Mouse (Mus musculus) heart, postnatal 10 days (tissue): ENCODE data around the gene Vps51. TPM values are rescaled to one million over a fixed set of nuclear protein-coding genes. Genes with fewer than 3 reads are reported as not detected.

Experiments used
- DNase-seq, 2 experiments: peaks; one replicate each; pipeline ENCODE4 v3.0.0; 2021
- intact Hi-C: fragments of 180-260 bp; cut with DNase I; formaldehyde crosslinking; loops from one replicate; pipeline ENCODE4 v1.15.1; 2025
- microRNA-seq, 2 experiments: library from miRNA; unstranded; fragments of <30 nt; microRNA quantifications; one replicate each; pipeline ENCODE4 v1.2.0; 2022
- total RNA-seq, 2 experiments: library from RNA; stranded (reverse); gene quantifications; 2 replicates each; pipeline ENCODE4 v1.2.3; 2021

Gene Vps51
- total RNA-seq, 2 experiments from 2014 or later: 36.4 TPM

GRCm38 (mm10) chr19:6023059-6023458 lies 54.0 kb downstream of the Vps51 start:
- DNase-seq: no peak
- intact Hi-C loops: no loop called here

GRCm38 (mm10) chr19:6020276-6020675 lies 56.8 kb downstream of the Vps51 start:
- DNase-seq: no peak
- intact Hi-C loops: no loop called here

- intact Hi-C loops: loop anchor here (1.0 to 10.0 kb wide), 2 partner anchors 53 to 234 kb away; no protein-coding TSS in a partner anchor
- DNase-seq: peak; percentile 83 to 94
Observed at GRCm38 (mm10) chr19:6018142-6019089, 58.6 kb downstream of the Vps51 start.

Small RNA genes lying within 50 kb of the gene (microRNA-seq; reads per million reads assigned to microRNA genes)
- 0.70 to 0.95 reads per million in 2 experiments for gene Mir6988

Other genes starting within 250 kb of the Vps51 start
- 10 to 100 TPM; 19.0 to 20.5 TPM for gene Frmd8, start 202.0 kb downstream of the Vps51 start, total RNA-seq
- gene Slc25a45, start 199.4 kb downstream of the Vps51 start, total RNA-seq: 1 to 10 TPM; 4.6 to 5.9 TPM
- 1 to 10 TPM; 1.1 to 1.2 TPM for gene Tigd3, start 183.1 kb downstream of the Vps51 start, total RNA-seq
- gene Dpf2, start 164.2 kb downstream of the Vps51 start, total RNA-seq: 100 to 1,000 TPM; 100 to 101 TPM
- 10 to 100 TPM; 14.0 to 16.0 TPM for gene Cdc42ep2, start 152.4 kb downstream of the Vps51 start, total RNA-seq
- 10 to 100 TPM; 21.1 TPM for gene Pola2, start 113.0 kb downstream of the Vps51 start, total RNA-seq
- gene Slc22a20, start 91.1 kb downstream of the Vps51 start, total RNA-seq: not detected
- 10 to 100 TPM; 32.6 to 37.8 TPM for gene Capn1, start 61.3 kb downstream of the Vps51 start, total RNA-seq
- gene Syvn1, start 30.7 kb downstream of the Vps51 start, total RNA-seq: 10 to 100 TPM; 19.5 TPM
- 10 to 100 TPM; 41.7 to 46.7 TPM for gene Mrpl49, start 19.4 kb downstream of the Vps51 start, total RNA-seq
- 100 to 1,000 TPM; 738 to 768 TPM for gene Fau, start 19.4 kb downstream of the Vps51 start, total RNA-seq
- 10 to 100 TPM; 13.6 to 13.9 TPM for gene Znhit2, start 16.0 kb downstream of the Vps51 start, total RNA-seq
- 1 to 10 TPM; 2.7 to 2.9 TPM for gene Tm7sf2, start 8.9 kb downstream of the Vps51 start, total RNA-seq
- gene Tmem262, start 2.8 kb upstream of the Vps51 start, total RNA-seq: not detected
- not detected for gene Gm28374, start 5.0 kb upstream of the Vps51 start, total RNA-seq
- gene Zfpl1, start 7.7 kb upstream of the Vps51 start, total RNA-seq: 10 to 100 TPM; 24.4 to 26.3 TPM
- 1 to 10 TPM; 3.8 to 5.0 TPM for gene Cdca5, start 7.8 kb upstream of the Vps51 start, total RNA-seq
- gene AC131692.1, start 17.2 kb upstream of the Vps51 start, total RNA-seq: under 1 TPM in 1 of 2 experiments, not detected in 1; 0.43 TPM
- under 1 TPM; 0.10 to 0.17 TPM for gene Naaladl1, start 28.6 kb upstream of the Vps51 start, total RNA-seq
- gene Sac3d1, start 41.4 kb upstream of the Vps51 start, total RNA-seq: 10 to 100 TPM; 10.2 to 13.9 TPM
- 10 to 100 TPM; 12.5 to 12.6 TPM for gene Snx15, start 51.1 kb upstream of the Vps51 start, total RNA-seq
- under 1 TPM; 0.31 to 0.32 TPM for gene Batf2, start 63.8 kb upstream of the Vps51 start, total RNA-seq
- 10 to 100 TPM; 60.5 to 63.5 TPM for gene Arl2, start 64.3 kb upstream of the Vps51 start, total RNA-seq
- gene Majin, start 107.2 kb upstream of the Vps51 start, total RNA-seq: not detected
- not detected for gene Gpha2, start 149.1 kb upstream of the Vps51 start, total RNA-seq
- 10 to 100 TPM; 30.7 to 31.7 TPM for gene Ppp2r5b, start 158.6 kb upstream of the Vps51 start, total RNA-seq
- 10 to 100 TPM; 17.7 to 19.0 TPM for gene Atg2a, start 164.4 kb upstream of the Vps51 start, total RNA-seq
- gene Ehd1, start 199.5 kb upstream of the Vps51 start, total RNA-seq: 100 to 1,000 TPM; 129 to 181 TPM
- 1 to 10 TPM; 9.6 to 9.9 TPM for gene Cdc42bpg, start 229.2 kb upstream of the Vps51 start, total RNA-seq